Mouse (Mus musculus): ENCODE measurements around the gene Rapgef2.

The Rapgef2 gene

GRCm38 (mm10) chr3:79275856-79276645 lies 10.3 kb downstream of the Rapgef2 start:
- DNase-seq = no peak

GRCm38 (mm10) chr3:79273350-79273749 lies 13.0 kb downstream of the Rapgef2 start:
- no peak for DNase-seq

GRCm38 (mm10) chr3:79272939-79273338 lies 13.4 kb downstream of the Rapgef2 start:
- no peak for DNase-seq

GRCm38 (mm10) chr3:79270980-79271555 lies 15.2 kb downstream of the Rapgef2 start:
- DNase-seq = no peak

- DNase-seq = no peak
Observed at GRCm38 (mm10) chr3:79269872-79270271, 16.4 kb downstream of the Rapgef2 start.

GRCm38 (mm10) chr3:79266976-79267375 lies 19.3 kb downstream of the Rapgef2 start:
- DNase-seq = no peak

- no peak for DNase-seq
Observed at GRCm38 (mm10) chr3:79261816-79262316, 24.5 kb downstream of the Rapgef2 start.

GRCm38 (mm10) chr3:79254023-79254422 lies 32.3 kb downstream of the Rapgef2 start:
- DNase-seq = no peak

- DNase-seq = no peak
Observed at GRCm38 (mm10) chr3:79253416-79253815, 32.9 kb downstream of the Rapgef2 start.

- DNase-seq = no peak
Observed at GRCm38 (mm10) chr3:79252921-79253394, 33.4 kb downstream of the Rapgef2 start.

GRCm38 (mm10) chr3:79249955-79250354 lies 36.4 kb downstream of the Rapgef2 start:
- no peak for DNase-seq

- no peak for DNase-seq
Observed at GRCm38 (mm10) chr3:79248659-79249235, 37.6 kb downstream of the Rapgef2 start.

- DNase-seq = peak; percentile 39
Observed at GRCm38 (mm10) chr3:79248208-79248607, 38.1 kb downstream of the Rapgef2 start.

- no peak for DNase-seq
Observed at GRCm38 (mm10) chr3:79244347-79244746, 42.0 kb downstream of the Rapgef2 start.

- no peak for DNase-seq
Observed at GRCm38 (mm10) chr3:79242922-79243705, 43.2 kb downstream of the Rapgef2 start.

- no peak for DNase-seq
Observed at GRCm38 (mm10) chr3:79242298-79242697, 44.0 kb downstream of the Rapgef2 start.

- DNase-seq = peak; percentile 34
Observed at GRCm38 (mm10) chr3:79239066-79239462, 47.3 kb downstream of the Rapgef2 start.

- no peak for DNase-seq
Observed at GRCm38 (mm10) chr3:79238456-79239065, 47.8 kb downstream of the Rapgef2 start.

- DNase-seq = peak; percentile 41
Observed at GRCm38 (mm10) chr3:79237619-79238342, 48.5 kb downstream of the Rapgef2 start.

GRCm38 (mm10) chr3:79234485-79234884 lies 51.8 kb downstream of the Rapgef2 start:
- DNase-seq = no peak

GRCm38 (mm10) chr3:79233478-79234415 lies 52.6 kb downstream of the Rapgef2 start:
- no peak for DNase-seq

All from thymus, postnatal 14 days (tissue).